Mouse (Mus musculus): ENCODE data around the gene Sncg. TPM values are rescaled to one million over a fixed set of nuclear protein-coding genes. Genes with fewer than 3 reads are reported as not detected.

The Sncg gene
- total RNA-seq (2023): not detected

GRCm38 (mm10) chr14:34374577-34374976 lies at the start of gene Sncg:
Gene Sncg (minus strand): TSS chr14:34374789.

GRCm38 (mm10) chr14:34375415-34375904 lies 871 bp upstream of the Sncg start, which contains the start of gene Mmrn2:
Gene Mmrn2 (plus strand): TSS chr14:34375465.

GRCm38 (mm10) chr14:34355301-34355700 lies 19.3 kb downstream of the Sncg start, which contains the start of gene Fam25c:
Gene Fam25c (minus strand): TSS chr14:34355433.

Other genes starting within 250 kb of the Sncg start
- gene Npy4r, start 222.3 kb downstream of the Sncg start, total RNA-seq (2023): not detected
- 0.09 TPM for gene Gprin2, start 173.1 kb downstream of the Sncg start, total RNA-seq (2023)
- gene Syt15, start 155.2 kb downstream of the Sncg start, total RNA-seq (2023): not detected
- gene Shld2, start 64.3 kb downstream of the Sncg start, total RNA-seq (2023): 20.6 TPM
- 153 TPM for gene Glud1, start 64.1 kb downstream of the Sncg start, total RNA-seq (2023)
- gene Fam25c, start 19.4 kb downstream of the Sncg start, total RNA-seq (2023): not detected
- 0.44 TPM for gene Mmrn2, start 676 bp upstream of the Sncg start, total RNA-seq (2023)
- gene Bmpr1a, start 128.6 kb upstream of the Sncg start, total RNA-seq (2023): 1.9 TPM
- not detected for gene 9230112D13Rik, start 148.0 kb upstream of the Sncg start, total RNA-seq (2023)
- not detected for gene Ldb3, start 213.9 kb upstream of the Sncg start, total RNA-seq (2023)
- not detected for gene Opn4, start 225.4 kb upstream of the Sncg start, total RNA-seq (2023)

Data from CD4-positive naive resting alpha-beta T cell, adult 76 days (primary cell).